Mouse (Mus musculus): ENCODE measurements around the gene Rsrp1.

Gene Rsrp1

GRCm38 (mm10) chr4:134922111-134922924, 1.1 kb upstream of the Rsrp1 start:
- no peak for DNase-seq (ENCODE audit: low read depth, low spot score)

DNA sequence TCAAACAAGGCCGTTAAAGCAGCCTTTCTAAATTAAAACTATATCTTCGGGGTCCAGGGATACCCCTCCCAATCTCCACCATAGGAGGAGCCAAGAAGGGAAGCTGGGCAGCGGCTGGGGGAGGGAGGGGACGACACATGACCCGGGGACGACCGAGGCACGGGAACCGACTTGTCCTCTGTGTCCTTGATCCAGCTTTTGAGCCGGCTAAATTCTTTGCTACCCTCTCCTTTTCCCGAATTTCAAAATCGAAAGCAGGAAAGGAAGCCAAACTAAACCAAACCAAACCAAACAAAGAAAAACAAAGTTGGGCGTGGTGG, 507 bp upstream of the Rsrp1 start:
- DNase-seq (ENCODE audit: low read depth, low spot score): peak; percentile 84

- peak; percentile 88 for DNase-seq (ENCODE audit: low read depth, low spot score)
Measured at GRCm38 (mm10) chr4:134924019-134924741, 788 bp downstream of the Rsrp1 start.

- DNase-seq (ENCODE audit: low read depth, low spot score): peak; percentile 89
Measured at GRCm38 (mm10) chr4:134925206-134925605, 1.8 kb downstream of the Rsrp1 start.

DNA sequence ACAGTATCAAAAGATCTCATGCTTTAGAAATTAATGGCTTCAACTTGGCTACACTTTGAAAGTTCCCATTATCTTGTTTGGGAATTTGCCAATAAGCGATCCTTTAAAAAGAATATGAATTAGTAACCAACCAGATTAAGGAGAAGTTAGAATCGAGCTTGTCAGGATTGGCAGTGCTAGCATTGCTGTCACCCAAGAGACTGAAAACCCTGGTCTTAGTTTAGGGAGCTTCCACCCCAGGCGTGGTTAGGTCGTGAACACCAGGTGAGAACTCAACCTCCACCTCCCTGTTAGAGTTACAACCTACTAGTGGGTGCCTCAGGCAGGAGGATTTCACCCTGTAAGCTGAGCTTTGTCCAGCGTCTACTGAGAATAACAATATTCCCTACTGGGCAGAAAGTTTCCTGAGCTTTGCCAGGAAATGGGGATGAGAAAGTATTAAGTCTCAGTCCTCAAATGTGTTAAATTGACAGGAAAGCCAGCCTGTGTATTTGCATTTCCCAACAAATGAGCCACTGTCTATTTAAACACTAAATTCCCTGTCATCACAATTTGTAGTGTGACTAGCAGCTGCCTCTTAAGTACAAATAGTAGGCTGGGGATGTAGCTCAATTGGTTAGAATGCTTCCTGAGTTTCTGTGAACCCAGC, 4.5 kb downstream of the Rsrp1 start:
- DNase-seq (ENCODE audit: low read depth, low spot score): no peak

DNA sequence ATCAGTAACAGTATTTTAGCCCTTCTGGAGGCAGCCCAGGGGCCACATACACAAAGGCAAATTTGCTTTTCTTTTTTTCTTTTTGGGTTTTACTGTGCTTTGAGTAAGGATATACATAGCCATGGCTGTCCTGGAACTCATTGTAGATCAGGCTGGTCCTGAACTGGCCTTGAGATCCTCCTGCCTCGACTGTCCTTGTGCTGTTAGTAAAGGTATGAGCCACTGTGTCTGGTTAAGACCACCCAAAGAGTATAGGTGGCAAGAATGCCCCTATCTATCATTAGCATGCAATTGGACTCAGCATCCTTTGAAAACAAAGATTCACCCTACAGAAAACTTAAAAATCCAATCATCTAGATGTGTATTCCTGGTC, 5.1 kb downstream of the Rsrp1 start:
- DNase-seq (ENCODE audit: low read depth, low spot score): no peak

DNA sequence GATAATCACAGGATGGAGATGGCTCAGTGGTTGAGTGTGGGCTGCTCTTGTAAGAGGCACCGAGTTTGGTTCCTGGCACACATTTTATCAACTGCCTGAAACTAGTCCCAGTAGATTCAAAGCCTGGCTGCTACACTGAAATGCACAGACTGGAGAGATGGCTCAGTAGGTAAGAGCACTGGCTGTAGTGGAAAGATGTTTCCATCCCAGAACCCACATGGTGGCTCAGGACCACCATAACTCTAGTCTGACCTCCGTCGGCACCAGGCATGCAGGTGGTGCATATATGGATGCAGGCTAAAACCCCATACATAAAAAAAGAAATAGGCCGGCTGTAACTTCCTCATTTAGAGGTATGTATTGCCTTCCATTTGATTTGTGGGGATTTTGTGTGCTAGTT, 6.1 kb downstream of the Rsrp1 start:
- no peak for DNase-seq (ENCODE audit: low read depth, low spot score)

- DNase-seq (ENCODE audit: low read depth, low spot score): no peak
Measured at GRCm38 (mm10) chr4:134930190-134930589, 6.8 kb downstream of the Rsrp1 start.

- peak; percentile 98 for DNase-seq (ENCODE audit: low read depth, low spot score)
Measured at GRCm38 (mm10) chr4:134930684-134931481, 7.5 kb downstream of the Rsrp1 start, which contains the start of gene Syf2. TSS of gene Syf2 (plus strand) at chr4:134930898.

DNA sequence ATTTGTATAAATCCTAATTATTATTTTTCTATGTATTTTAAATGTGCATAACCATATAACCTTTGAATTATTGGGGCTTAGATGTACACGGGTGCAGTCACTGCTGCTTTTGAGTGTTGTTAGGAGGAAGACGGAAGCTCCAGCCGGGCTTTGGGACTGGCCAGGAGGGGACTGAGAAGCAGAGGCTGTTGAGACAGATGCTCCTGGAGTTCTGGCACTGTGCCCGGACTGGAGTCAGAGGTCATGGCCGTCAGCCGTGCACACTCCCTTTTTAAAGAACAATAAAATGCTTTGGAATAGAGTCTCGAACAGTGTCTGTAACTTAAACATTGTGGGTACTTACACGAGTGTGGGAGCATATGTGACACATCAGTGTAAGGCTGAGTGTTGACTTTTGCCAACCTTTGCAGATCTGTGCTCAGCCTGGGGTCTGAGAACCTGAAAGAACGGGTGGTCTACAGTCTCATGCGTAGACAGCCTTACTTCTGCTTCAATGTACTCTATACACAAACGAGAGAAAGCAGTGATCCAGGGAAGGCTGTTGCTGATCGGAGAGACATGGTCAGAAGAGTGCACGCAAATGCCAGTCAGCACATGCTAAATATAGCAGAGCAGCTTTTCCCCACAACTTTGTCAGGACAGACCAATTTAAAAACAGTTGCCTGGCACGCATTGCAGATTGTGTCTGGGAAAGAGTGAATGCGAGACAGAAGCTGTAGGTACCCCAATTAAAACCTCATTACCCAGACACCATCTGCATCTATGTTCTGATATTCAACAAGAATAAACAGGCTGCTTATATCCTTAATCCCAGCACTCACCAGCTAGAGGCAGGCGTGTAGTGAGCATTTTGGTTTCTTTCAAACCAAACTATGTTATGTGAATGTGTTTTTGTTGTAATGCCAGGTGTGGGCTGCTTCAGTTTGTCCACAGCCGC, 14.1 kb downstream of the Rsrp1 start:
- no peak for DNase-seq (ENCODE audit: low read depth, low spot score)

GRCm38 (mm10) chr4:134939900-134940299, 16.5 kb downstream of the Rsrp1 start:
- no peak for DNase-seq (ENCODE audit: low read depth, low spot score)

DNA sequence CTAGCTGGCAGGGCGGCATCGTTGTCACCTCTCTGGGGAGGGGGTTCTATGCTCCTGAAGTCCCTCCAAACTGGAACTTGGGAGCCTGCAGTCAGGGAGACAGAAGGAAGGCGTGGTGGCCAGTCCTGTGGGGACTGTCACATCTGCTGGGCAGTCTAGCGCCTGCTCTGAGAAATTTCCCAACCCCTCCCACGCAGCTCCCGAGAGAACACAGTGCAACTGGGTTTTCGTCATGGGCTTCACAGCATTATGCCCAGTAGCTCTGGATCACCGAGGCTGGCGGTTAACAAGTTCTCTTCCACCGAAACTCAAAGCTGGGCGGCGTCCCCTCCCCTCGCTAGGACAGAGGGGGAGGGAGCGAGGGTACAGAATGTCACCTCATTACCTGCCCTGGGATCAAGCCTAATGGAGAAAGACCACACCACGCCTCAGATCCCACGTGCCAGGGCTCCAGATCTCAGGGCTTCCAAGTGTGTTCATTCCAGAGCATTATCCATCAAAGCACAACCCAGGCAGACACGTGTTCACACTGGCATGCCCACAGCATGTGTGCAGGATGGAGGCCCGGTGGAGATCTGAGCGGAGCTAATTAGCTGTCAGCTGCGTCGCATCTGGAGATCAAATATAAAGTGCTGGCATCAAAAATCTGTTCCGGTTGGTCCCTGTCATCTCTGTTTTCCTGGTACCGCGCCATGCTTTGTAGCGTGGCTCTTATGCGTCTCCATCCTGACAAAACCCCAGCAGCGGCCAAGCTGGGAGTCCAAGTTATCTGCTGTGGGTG, 20.6 kb downstream of the Rsrp1 start:
- DNase-seq (ENCODE audit: low read depth, low spot score): no peak

GRCm38 (mm10) chr4:134946024-134946744, 22.8 kb downstream of the Rsrp1 start:
- no peak for DNase-seq (ENCODE audit: low read depth, low spot score)

GRCm38 (mm10) chr4:134950518-134951091, 27.2 kb downstream of the Rsrp1 start:
- no peak for DNase-seq (ENCODE audit: low read depth, low spot score)

DNA sequence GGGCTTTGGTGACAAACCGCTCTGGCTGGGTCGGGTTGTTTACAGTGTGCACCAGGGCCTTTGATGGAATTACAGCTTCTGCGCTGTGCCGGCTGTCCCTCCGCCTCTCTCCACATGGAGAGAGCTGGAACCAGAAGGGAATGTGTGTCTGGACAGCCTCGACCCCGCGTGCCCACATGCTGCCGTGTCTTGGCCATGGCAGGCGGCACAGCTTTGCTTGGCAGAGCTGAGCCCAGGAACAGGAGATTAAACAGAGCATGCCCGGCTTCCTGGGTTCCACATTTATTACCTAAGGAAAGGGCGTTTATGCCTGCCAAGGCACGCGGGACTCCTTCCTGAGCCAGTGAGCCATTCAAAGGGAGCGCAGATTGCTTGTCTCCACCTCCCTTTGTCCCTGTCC, 31.1 kb downstream of the Rsrp1 start:
- DNase-seq (ENCODE audit: low read depth, low spot score): no peak

- DNase-seq (ENCODE audit: low read depth, low spot score): no peak
Measured at GRCm38 (mm10) chr4:134955196-134955595, 31.8 kb downstream of the Rsrp1 start.

GRCm38 (mm10) chr4:134955845-134956244, 32.5 kb downstream of the Rsrp1 start:
- DNase-seq (ENCODE audit: low read depth, low spot score): no peak

DNA sequence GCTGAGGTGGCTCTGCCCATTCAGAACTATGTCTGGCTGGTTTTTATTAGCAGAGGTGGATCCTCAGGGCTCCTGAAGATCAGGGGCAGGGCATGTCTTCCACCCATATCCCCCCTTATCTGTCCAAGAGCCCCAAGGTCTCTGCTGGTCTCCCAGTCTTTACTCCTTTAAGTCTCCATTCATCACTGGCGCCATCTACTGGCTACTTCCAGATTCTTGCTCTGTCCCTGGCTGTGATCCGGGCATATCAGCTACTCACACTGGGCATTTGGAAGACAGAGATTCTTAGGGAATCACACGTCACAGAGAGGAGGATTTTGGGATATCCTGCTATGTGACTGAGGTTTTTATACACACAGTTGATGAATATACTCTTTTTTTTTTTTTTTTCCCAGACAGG, 32.9 kb downstream of the Rsrp1 start:
- DNase-seq (ENCODE audit: low read depth, low spot score): no peak

Measured in skeletal muscle tissue, adult 2 months (tissue).